Mouse (Mus musculus) T-helper 2 cell (primary cell): ENCODE measurements around the gene Efl1.

Experiments used
- in situ Hi-C: fragments of 300-600 bp; cut with MboI, MseI; formaldehyde crosslinking; loops from one replicate; pipeline ENCODE4 v1.15.1; 2025; ENCODE audit warnings: high pct_unique_total_duplicates

Gene Efl1

GRCm38 (mm10) chr7:82648353-82649080 is at the start of gene Efl1, which contains the start of gene Saxo2:
Gene Efl1, plus strand, starts transcription at chr7:82648614.
Gene Saxo2, minus strand, starts transcription at chr7:82648528.
- in situ Hi-C loops: no loop called here

GRCm38 (mm10) chr7:82602008-82602407 is 46.4 kb upstream of the Efl1 start:
- in situ Hi-C loops: no loop called here

GRCm38 (mm10) chr7:82605425-82605824 is 43.0 kb upstream of the Efl1 start:
- in situ Hi-C loops: no loop called here

- in situ Hi-C loops: no loop called here
Measured at GRCm38 (mm10) chr7:82609629-82610028, 38.8 kb upstream of the Efl1 start.

- in situ Hi-C loops: no loop called here
Measured at GRCm38 (mm10) chr7:82625342-82625741, 23.1 kb upstream of the Efl1 start.

- in situ Hi-C loops: no loop called here
Measured at GRCm38 (mm10) chr7:82647183-82647582, 1.2 kb upstream of the Efl1 start.

GRCm38 (mm10) chr7:82647909-82648308 is 505 bp upstream of the Efl1 start:
- in situ Hi-C loops: no loop called here

GRCm38 (mm10) chr7:82649081-82649445 is 649 bp downstream of the Efl1 start:
- in situ Hi-C loops: no loop called here

GRCm38 (mm10) chr7:82664604-82665003 is 16.2 kb downstream of the Efl1 start:
- in situ Hi-C loops: no loop called here

GRCm38 (mm10) chr7:82676001-82676400 is 27.6 kb downstream of the Efl1 start:
- in situ Hi-C loops: no loop called here

GRCm38 (mm10) chr7:82676834-82677233 is 28.4 kb downstream of the Efl1 start:
- in situ Hi-C loops: no loop called here

GRCm38 (mm10) chr7:82679901-82680300 is 31.5 kb downstream of the Efl1 start:
- in situ Hi-C loops: no loop called here

GRCm38 (mm10) chr7:82688736-82689135 is 40.3 kb downstream of the Efl1 start:
- in situ Hi-C loops: no loop called here

GRCm38 (mm10) chr7:82691021-82691738 is 42.8 kb downstream of the Efl1 start:
- in situ Hi-C loops: no loop called here

GRCm38 (mm10) chr7:82697668-82698067 is 49.3 kb downstream of the Efl1 start:
- in situ Hi-C loops: no loop called here

- in situ Hi-C loops: no loop called here
Measured at GRCm38 (mm10) chr7:82698968-82699367, 50.6 kb downstream of the Efl1 start.

- in situ Hi-C loops: no loop called here
Measured at GRCm38 (mm10) chr7:82702384-82703343, 54.2 kb downstream of the Efl1 start.

GRCm38 (mm10) chr7:82709172-82709571 is 60.8 kb downstream of the Efl1 start:
- in situ Hi-C loops: no loop called here

- in situ Hi-C loops: no loop called here
Measured at GRCm38 (mm10) chr7:82715210-82715911, 66.9 kb downstream of the Efl1 start.

GRCm38 (mm10) chr7:82715912-82716601 is 67.6 kb downstream of the Efl1 start:
- in situ Hi-C loops: no loop called here

- in situ Hi-C loops: no loop called here
Measured at GRCm38 (mm10) chr7:82719285-82719684, 70.9 kb downstream of the Efl1 start.
